Mouse (Mus musculus): ENCODE results near the gene Nr2f2.

Gene Nr2f2

GRCm38 (mm10) chr7:70365941-70366807, at the start of gene Nr2f2:
Gene Nr2f2, minus strand, starts transcription at chr7:70366735.
- peak; percentile 77 for DNase-seq (ENCODE audit: low read depth, low spot score)

- DNase-seq (ENCODE audit: low read depth, low spot score): peak; percentile 54
These were observed 47.9 kb upstream of the Nr2f2 start for GRCm38 (mm10) chr7:70414461-70414860.

GRCm38 (mm10) chr7:70413646-70414045, 47.1 kb upstream of the Nr2f2 start:
- no peak for DNase-seq (ENCODE audit: low read depth, low spot score)

GRCm38 (mm10) chr7:70412900-70413299, 46.4 kb upstream of the Nr2f2 start:
- no peak for DNase-seq (ENCODE audit: low read depth, low spot score)

- peak; percentile 72 for DNase-seq (ENCODE audit: low read depth, low spot score)
These were observed 43.8 kb upstream of the Nr2f2 start for GRCm38 (mm10) chr7:70410350-70410749.

GRCm38 (mm10) chr7:70409890-70410289, 43.4 kb upstream of the Nr2f2 start:
- DNase-seq (ENCODE audit: low read depth, low spot score): no peak

GRCm38 (mm10) chr7:70408814-70409213, 42.3 kb upstream of the Nr2f2 start:
- DNase-seq (ENCODE audit: low read depth, low spot score): no peak

GRCm38 (mm10) chr7:70407123-70407522, 40.6 kb upstream of the Nr2f2 start:
- DNase-seq (ENCODE audit: low read depth, low spot score): no peak

GRCm38 (mm10) chr7:70406527-70406926, 40.0 kb upstream of the Nr2f2 start:
- no peak for DNase-seq (ENCODE audit: low read depth, low spot score)

GRCm38 (mm10) chr7:70405466-70405865, 38.9 kb upstream of the Nr2f2 start:
- DNase-seq (ENCODE audit: low read depth, low spot score): no peak

GRCm38 (mm10) chr7:70382828-70383227, 16.3 kb upstream of the Nr2f2 start:
- DNase-seq (ENCODE audit: low read depth, low spot score): no peak

- DNase-seq (ENCODE audit: low read depth, low spot score): no peak
These were observed 15.1 kb upstream of the Nr2f2 start for GRCm38 (mm10) chr7:70381409-70382244.

GRCm38 (mm10) chr7:70380943-70381342, 14.4 kb upstream of the Nr2f2 start:
- DNase-seq (ENCODE audit: low read depth, low spot score): no peak

GRCm38 (mm10) chr7:70380246-70380645, 13.7 kb upstream of the Nr2f2 start:
- no peak for DNase-seq (ENCODE audit: low read depth, low spot score)

GRCm38 (mm10) chr7:70370552-70371262, 4.2 kb upstream of the Nr2f2 start:
- no peak for DNase-seq (ENCODE audit: low read depth, low spot score)

- DNase-seq (ENCODE audit: low read depth, low spot score): no peak
These were observed 3.4 kb upstream of the Nr2f2 start for GRCm38 (mm10) chr7:70369731-70370551.

- no peak for DNase-seq (ENCODE audit: low read depth, low spot score)
These were observed 2.7 kb upstream of the Nr2f2 start for GRCm38 (mm10) chr7:70369061-70369730.

GRCm38 (mm10) chr7:70368751-70369060, 2.2 kb upstream of the Nr2f2 start:
- DNase-seq (ENCODE audit: low read depth, low spot score): no peak

- DNase-seq (ENCODE audit: low read depth, low spot score): no peak
These were observed 1.7 kb upstream of the Nr2f2 start for GRCm38 (mm10) chr7:70368268-70368655.

GRCm38 (mm10) chr7:70367591-70368267, 1.2 kb upstream of the Nr2f2 start:
- DNase-seq (ENCODE audit: low read depth, low spot score): no peak

Data from 3T3-L1 (cell line).